Mouse (Mus musculus) hindbrain, embryonic 12.5 days (tissue): ENCODE results near the gene Gm436. TPM values are rescaled to one million over a fixed set of nuclear protein-coding genes. Genes with fewer than 3 reads are reported as not detected.

Source experiments
- ATAC-seq: fragments of 200-750 bp; cut with Nextera tagmentation; 2 replicates; pipeline ENCODE4 v1.8.0; 2017; ENCODE audit warnings: moderate TSS enrichment; ENCODE audit not compliant: low FRiP score
- H3K27ac ChIP-seq: fragments of 300-500 bp; sonication (generic); 2 replicates; pipeline ENCODE4 v1.5.1; 2016; ENCODE audit warnings: mild to moderate bottlenecking
- H3K27me3 ChIP-seq: fragments of 300-500 bp; sonication (generic); 2 replicates; pipeline ENCODE4 v1.6.1; 2016; ENCODE audit warnings: mild to moderate bottlenecking
- H3K36me3 ChIP-seq: fragments of 300-500 bp; sonication (generic); 2 replicates; pipeline ENCODE4 v1.6.1; 2016; ENCODE audit warnings: mild to moderate bottlenecking
- H3K4me1 ChIP-seq: fragments of 300-500 bp; sonication (generic); 2 replicates; pipeline ENCODE4 v1.6.1; 2016
- H3K4me2 ChIP-seq: fragments of 300-500 bp; sonication (generic); replicated peaks from 2 replicates; pipeline ENCODE4 v1.6.1; 2016; ENCODE audit warnings: mild to moderate bottlenecking
- H3K4me3 ChIP-seq: fragments of 300-500 bp; sonication (generic); 2 replicates; pipeline ENCODE4 v1.5.1; 2016; ENCODE audit warnings: mild to moderate bottlenecking
- H3K9ac ChIP-seq: fragments of 300-500 bp; sonication (generic); 2 replicates; pipeline ENCODE4 v1.6.1; 2016; ENCODE audit warnings: mild to moderate bottlenecking, moderate library complexity
- H3K9me3 ChIP-seq: fragments of 300-500 bp; sonication (generic); replicated peaks from 2 replicates; pipeline ENCODE4 v1.6.1; 2016; ENCODE audit warnings: mild to moderate bottlenecking
- WGBS: fragments of 180-500 bp; shearing (Covaris S2); methylation state at CpG from one replicate; pipeline ENCODE4 v1.1.7; 2016; 5-methylcytosine and 5-hydroxymethylcytosine counted together
- polyA plus RNA-seq: library from polyadenylated mRNA; unstranded; fragments of >200 nt; fragmentation: Nextera tagmentation; extraction: Ambion mirVana; gene quantifications from 2 replicates; pipeline ENCODE4 v1.2.1, GENCODE M21; 2016

Gene Gm436
- not detected in 2 replicates for polyA plus RNA-seq

DNA sequence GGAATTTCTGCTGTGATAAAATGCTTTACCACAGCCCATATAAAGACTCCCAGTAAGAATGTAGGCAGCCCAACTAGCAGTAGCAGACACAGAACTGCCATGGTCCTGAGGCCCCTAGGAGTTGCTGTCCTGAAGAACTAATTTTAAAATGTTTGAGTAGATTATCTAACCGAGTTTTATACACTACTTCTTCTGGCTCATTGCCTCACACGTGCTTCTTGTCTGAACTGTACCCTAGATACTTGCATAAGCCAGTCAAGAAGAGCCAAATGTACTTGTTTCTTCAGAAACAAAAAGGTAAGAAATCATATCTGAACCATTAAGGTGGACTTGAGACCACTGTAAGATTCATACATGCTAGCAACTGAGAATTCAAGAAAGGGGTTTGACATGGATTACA lies at the start of gene Gm436:
Gene Gm436, minus strand, starts transcription at position 101 of the 400 bp plus-strand sequence.
- Histone ChIP-seq H3K9ac (no peak within 1 kb of the TSS), H3K4me2 (no peak within 1 kb of the TSS), H3K4me3 (no peak within 1 kb of the TSS), H3K4me1 (no peaks in the 10 kb centered on the region), H3K9me3 (peaks cover 16% of the 10 kb centered on the region), H3K36me3 (no peaks in the 10 kb centered on the region), H3K27ac (no peak within 1 kb of the TSS), H3K27me3 (no peaks in the 10 kb centered on the region)
- no peak for ATAC-seq
- WGBS = 68% methylated on average over 2 of the region's 2 CpGs

GRCm38 (mm10) chr4:144721304-144721703 lies 35.1 kb upstream of the Gm436 start, which contains the start of gene Gm13178:
Gene Gm13178, minus strand, starts transcription at chr4:144721404.
- Histone ChIP-seq H3K9me3 (peaks cover 25% of the 10 kb centered on the region), H3K27me3 (no peaks in the 10 kb centered on the region), H3K4me3 (no peak within 1 kb of the TSS), H3K4me2 (no peak within 1 kb of the TSS), H3K27ac (no peak within 1 kb of the TSS), H3K36me3 (no peaks in the 10 kb centered on the region), H3K9ac (no peak within 1 kb of the TSS), H3K4me1 (no peaks in the 10 kb centered on the region)
- no peak for ATAC-seq
- 94% methylated on average over 1 of the region's 1 CpGs for WGBS

- Histone ChIP-seq H3K4me3 (no peak overlapping the region), H3K36me3 (no peaks in the 10 kb centered on the region), H3K4me2 (no peak overlapping the region), H3K9me3 (peaks cover 32% of the 10 kb centered on the region), H3K9ac (no peak overlapping the region), H3K4me1 (no peaks in the 10 kb centered on the region), H3K27ac (no peak overlapping the region), H3K27me3 (no peaks in the 10 kb centered on the region)
- ATAC-seq = no peak
- 82% methylated on average over 1 of the region's 1 CpGs for WGBS
These were observed 33.5 kb upstream of the Gm436 start for GRCm38 (mm10) chr4:144719691-144720090.

DNA sequence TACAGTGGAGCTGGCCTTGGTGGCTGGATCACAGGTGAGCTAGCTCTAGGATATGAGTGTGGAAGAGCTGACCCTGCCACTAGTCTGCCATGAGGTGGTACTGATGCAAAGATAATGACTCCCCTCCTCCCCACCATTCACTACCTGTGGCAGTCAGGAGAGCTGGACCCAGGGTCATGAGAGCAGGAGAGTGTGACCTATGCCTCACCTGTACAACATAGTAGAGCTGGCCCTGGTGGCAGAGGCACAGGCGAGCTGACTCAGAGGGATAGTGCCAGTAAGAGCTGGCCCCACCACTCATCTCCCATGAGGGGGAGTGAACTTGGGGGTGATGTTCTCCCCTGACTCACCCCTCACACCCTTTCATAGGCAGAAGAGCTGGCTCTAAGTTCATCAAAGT lies 32.1 kb upstream of the Gm436 start:
- Histone ChIP-seq H3K4me3 (no peak overlapping the region), H3K36me3 (no peaks in the 10 kb centered on the region), H3K27me3 (no peaks in the 10 kb centered on the region), H3K9ac (no peak overlapping the region), H3K27ac (no peak overlapping the region), H3K9me3 (peaks cover 32% of the 10 kb centered on the region), H3K4me2 (no peak overlapping the region), H3K4me1 (no peaks in the 10 kb centered on the region)
- WGBS = 76% methylated on average over 1 of the region's 1 CpGs
- ATAC-seq = no peak

DNA sequence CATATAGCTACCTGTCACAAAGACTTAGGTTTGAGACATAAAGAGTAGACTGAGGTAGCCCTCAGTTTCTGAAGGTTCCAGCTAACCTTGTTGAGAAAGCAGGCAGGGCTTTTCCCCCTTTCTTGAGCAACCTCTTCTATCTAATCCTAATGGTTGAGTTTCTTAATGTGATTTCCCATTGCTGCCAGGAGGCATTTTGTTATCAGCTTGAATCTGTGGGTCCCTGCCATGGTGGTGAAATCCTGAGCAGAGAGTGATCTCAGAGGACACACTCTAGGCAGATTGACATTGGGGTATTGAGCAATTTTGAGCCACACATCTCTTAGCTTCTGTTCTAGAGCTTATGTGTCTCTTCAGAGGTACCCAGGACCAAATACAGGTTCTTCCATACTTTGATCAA lies 47.9 kb downstream of the Gm436 start:
- Histone ChIP-seq H3K36me3 (no peaks in the 10 kb centered on the region), H3K4me1 (no peaks in the 10 kb centered on the region), H3K27me3 (no peaks in the 10 kb centered on the region), H3K9me3 (peaks cover 29% of the 10 kb centered on the region), H3K9ac (no peak overlapping the region), H3K4me2 (no peak overlapping the region), H3K4me3 (no peak overlapping the region), H3K27ac (no peak overlapping the region)
- ATAC-seq = no peak

Other genes starting within 250 kb of the Gm436 start
- 0.22 and 0.33 TPM in 2 replicates for gene 1700012P22Rik, start 247.6 kb downstream of the Gm436 start, polyA plus RNA-seq
- not detected in 2 replicates for gene Gm9944, start 233.1 kb downstream of the Gm436 start, polyA plus RNA-seq
- not detected in 2 replicates for gene Aadacl3, start 222.6 kb downstream of the Gm436 start, polyA plus RNA-seq
- not detected in 2 replicates for gene 9430007A20Rik, start 166.5 kb downstream of the Gm436 start, polyA plus RNA-seq
- gene Gm13124, start 121.2 kb downstream of the Gm436 start, polyA plus RNA-seq = not detected in 2 replicates
- gene Aadacl4, start 72.7 kb downstream of the Gm436 start, polyA plus RNA-seq = not detected in 2 replicates
- gene Gm13178, start 35.0 kb upstream of the Gm436 start, polyA plus RNA-seq = not detected in 2 replicates
- not detected in 2 replicates for gene Gm438, start 100.2 kb upstream of the Gm436 start, polyA plus RNA-seq
- 26.6 and 31.8 TPM in 2 replicates for gene Dhrs3, start 206.5 kb upstream of the Gm436 start, polyA plus RNA-seq